Mouse (Mus musculus) cerebellum, adult 9-10 months (tissue): ENCODE measurements at regions not wholly inside any gene's neighbourhood (a gene's known extent, or its start where the extent isn't known, plus 50 kb on each side); places are given as distances from the start of the nearest gene placed in this dataset.

Experiments
- DNase-seq: peaks from one replicate; pipeline ENCODE4 v3.0.0; 2022

DNA sequence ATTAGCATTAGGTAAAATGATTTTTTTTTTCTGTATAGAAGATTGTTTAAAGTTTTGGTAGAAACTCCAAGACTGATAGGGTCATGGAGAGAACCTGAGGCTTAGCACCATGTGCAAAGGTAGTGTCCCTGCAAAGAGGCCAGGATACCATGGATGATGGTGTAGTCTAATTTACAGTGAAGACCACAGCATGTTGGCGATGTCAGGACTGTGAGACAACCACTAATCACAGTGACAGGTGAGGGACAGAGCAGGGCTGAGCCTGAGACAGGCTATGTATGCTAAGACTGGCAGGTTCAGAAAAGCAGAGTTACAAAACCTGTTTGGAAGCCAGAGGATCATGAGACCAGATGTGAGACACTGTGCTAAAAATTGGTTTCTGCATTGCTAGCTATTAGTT, 752.7 kb upstream of the Sel1l start:
- DNase-seq, result no peak

- DNase-seq, result peak; percentile 6
Measured at GRCm38 (mm10) chr12:92589725-92590124, 740.8 kb upstream of the Sel1l start.

- DNase-seq, result peak; percentile 11
Measured at GRCm38 (mm10) chr12:92589305-92589704, 740.3 kb upstream of the Sel1l start.

GRCm38 (mm10) chr12:92578596-92578995, 729.6 kb upstream of the Sel1l start:
- DNase-seq, result no peak
